Mouse (Mus musculus) MEL (cell line): ENCODE measurements around the gene Cntn6. TPM values are rescaled to one million over a fixed set of nuclear protein-coding genes. Genes with fewer than 3 reads are reported as not detected.

Experiments
- DNase-seq: peaks from one replicate; pipeline ENCODE4 v3.0.0; 2011; ENCODE audit warnings: low read depth, low spot score
- H3K27ac ChIP-seq: 2 replicates; pipeline ENCODE4 v1.5.1; 2012; ENCODE audit warnings: low read depth, mild to moderate bottlenecking, control low read depth, low read length, moderate library complexity; ENCODE audit not compliant: control insufficient read depth
- H3K27me3 ChIP-seq, 2 experiments: fragments of 150-350 bp in 1 of 2; sonication (generic) in 1 of 2; 2 replicates each; pipeline ENCODE4 v1.6.1; 2012; ENCODE audit warnings: low read length in 2 of 2, mild to moderate bottlenecking in 2 of 2, improper control_type of control experiment in 1 of 2, moderate library complexity in 1 of 2; ENCODE audit not compliant: insufficient read depth in 2 of 2, control insufficient read depth in 1 of 2
- H3K36me3 ChIP-seq, 2 experiments: 2 replicates each; pipeline ENCODE4 v1.6.1; 2012 to 2014; ENCODE audit warnings: low read length in 2 of 2, improper control_type of control experiment in 1 of 2, inconsistent platforms in 1 of 2, mild to moderate bottlenecking in 1 of 2; ENCODE audit not compliant: insufficient read depth in 2 of 2, control insufficient read depth in 1 of 2
- H3K4me1 ChIP-seq, 2 experiments: fragments of 150-350 bp in 1 of 2; sonication (generic) in 1 of 2; 2 replicates each; pipeline ENCODE4 v1.6.1; 2012; ENCODE audit warnings: low read length in 2 of 2, improper control_type of control experiment in 1 of 2, mild to moderate bottlenecking in 1 of 2; ENCODE audit not compliant: insufficient read depth in 2 of 2, control insufficient read depth in 1 of 2
- H3K4me3 ChIP-seq, 2 experiments: fragments of 150-350 bp in 1 of 2; sonication (generic) in 1 of 2; 2 replicates each; pipeline ENCODE4 v1.5.1; 2012; ENCODE audit warnings: low read depth in 2 of 2, low read length in 2 of 2, mild to moderate bottlenecking in 2 of 2, moderate library complexity in 2 of 2, control low read depth in 1 of 2, improper control_type of control experiment in 1 of 2; ENCODE audit not compliant: control insufficient read depth in 1 of 2, insufficient read depth in 1 of 2
- H3K79me2 ChIP-seq: 2 replicates; pipeline ENCODE4 v1.6.1; 2012; ENCODE audit warnings: mild to moderate bottlenecking, low read length, moderate library complexity; ENCODE audit not compliant: control insufficient read depth, poor library complexity, insufficient read depth
- H3K9ac ChIP-seq: 2 replicates; pipeline ENCODE4 v1.6.1; 2012; ENCODE audit warnings: low read depth, mild to moderate bottlenecking, control low read depth, low read length, moderate library complexity; ENCODE audit not compliant: control insufficient read depth, poor library complexity, severe bottlenecking
- H3K9me3 ChIP-seq: fragments of 150-350 bp; sonication (generic); replicated peaks from 2 replicates; pipeline ENCODE4 v1.6.1; 2012; ENCODE audit warnings: mild to moderate bottlenecking, low read length, improper control_type of control experiment, moderate library complexity; ENCODE audit not compliant: insufficient read depth
- BHLHE40 ChIP-seq: IDR thresholded peaks from 2 replicates; pipeline ENCODE4 v1.6.1; 2012; ENCODE audit warnings: low read depth, mild to moderate bottlenecking, inconsistent platforms, low read length, improper control_type of control experiment, borderline replicate concordance
- CHD1 ChIP-seq: IDR thresholded peaks from 2 replicates; pipeline ENCODE4 v1.6.1; 2012; ENCODE audit warnings: low read depth, mild to moderate bottlenecking, inconsistent platforms, low read length, improper control_type of control experiment
- CTCF ChIP-seq, 3 experiments: IDR thresholded peaks in 2 of 3; conservative IDR thresholded peaks in 1 of 3; 2 replicates each; pipeline ENCODE4 v1.5.1; 2011 to 2012; ENCODE audit warnings: low read length in 3 of 3, low read depth in 2 of 3, mild to moderate bottlenecking in 2 of 3, improper control_type of control experiment in 1 of 3, inconsistent platforms in 1 of 3, mixed read lengths in 1 of 3, moderate library complexity in 1 of 3; ENCODE audit not compliant: control insufficient read depth in 1 of 3, insufficient read depth in 1 of 3, poor library complexity in 1 of 3, severe bottlenecking in 1 of 3
- E2F4 ChIP-seq: IDR thresholded peaks from 2 replicates; pipeline ENCODE4 v1.6.1; 2011; ENCODE audit warnings: low read depth, low read length, improper control_type of control experiment, borderline replicate concordance
- EP300 ChIP-seq, 2 experiments: IDR thresholded peaks; 2 replicates each; pipeline ENCODE4 v1.6.1; 2011; ENCODE audit warnings: improper control_type of control experiment in 2 of 2, low read length in 2 of 2, low read depth in 1 of 2, mild to moderate bottlenecking in 1 of 2
- GABPA ChIP-seq: IDR thresholded peaks from 2 replicates; pipeline ENCODE4 v1.6.1; 2012; ENCODE audit warnings: low read depth, mild to moderate bottlenecking, inconsistent platforms, low read length, improper control_type of control experiment, moderate library complexity
- HCFC1 ChIP-seq: IDR thresholded peaks from 2 replicates; pipeline ENCODE4 v1.6.1; 2012; ENCODE audit warnings: low read depth, mild to moderate bottlenecking, inconsistent platforms, low read length, improper control_type of control experiment, moderate library complexity
- MAFK ChIP-seq: IDR thresholded peaks from 2 replicates; pipeline ENCODE4 v1.6.1; 2011; ENCODE audit warnings: low read depth, mild to moderate bottlenecking, low read length, improper control_type of control experiment, borderline replicate concordance
- MAX ChIP-seq: IDR thresholded peaks from 2 replicates; pipeline ENCODE4 v1.6.1; 2011; ENCODE audit warnings: low read length, improper control_type of control experiment
- MXI1 ChIP-seq: IDR thresholded peaks from 2 replicates; pipeline ENCODE4 v1.6.1; 2011; ENCODE audit warnings: mild to moderate bottlenecking, low read depth, low read length, improper control_type of control experiment
- MYC ChIP-seq: IDR thresholded peaks from 2 replicates; pipeline ENCODE4 v1.6.1; 2011; ENCODE audit warnings: low read depth, mild to moderate bottlenecking, low read length, improper control_type of control experiment, moderate library complexity
- NELFE ChIP-seq: IDR thresholded peaks from 2 replicates; pipeline ENCODE4 v1.6.1; 2011; ENCODE audit warnings: low read depth, low read length, improper control_type of control experiment
- NRF1 ChIP-seq: IDR thresholded peaks from 2 replicates; pipeline ENCODE4 v1.6.1; 2014; ENCODE audit warnings: low read depth, mild to moderate bottlenecking, inconsistent platforms, low read length, improper control_type of control experiment, moderate library complexity; ENCODE audit not compliant: poor library complexity, insufficient read depth, severe bottlenecking
- POLR2AphosphoS2 ChIP-seq: IDR thresholded peaks from 2 replicates; pipeline ENCODE4 v1.6.1; 2011; ENCODE audit warnings: low read length, improper control_type of control experiment
- RAD21 ChIP-seq: IDR thresholded peaks from 2 replicates; pipeline ENCODE4 v1.6.1; 2011; ENCODE audit warnings: mild to moderate bottlenecking, low read depth, low read length, improper control_type of control experiment
- RCOR1 ChIP-seq: IDR thresholded peaks from 2 replicates; pipeline ENCODE4 v1.6.1; 2012; ENCODE audit warnings: low read depth, mild to moderate bottlenecking, inconsistent platforms, low read length, improper control_type of control experiment
- SIN3A ChIP-seq: IDR thresholded peaks from 2 replicates; pipeline ENCODE4 v1.6.1; 2012; ENCODE audit warnings: low read length, improper control_type of control experiment, inconsistent platforms
- TAL1 ChIP-seq: IDR thresholded peaks from 2 replicates; pipeline ENCODE4 v1.6.1; 2012; ENCODE audit warnings: mild to moderate bottlenecking, inconsistent platforms, low read length, moderate library complexity, mixed read lengths
- TCF12 ChIP-seq: IDR thresholded peaks from 2 replicates; pipeline ENCODE4 v1.6.1; 2014; ENCODE audit warnings: low read depth, mild to moderate bottlenecking, inconsistent platforms, low read length, improper control_type of control experiment, moderate library complexity
- USF1 ChIP-seq: IDR thresholded peaks from 2 replicates; pipeline ENCODE4 v1.6.1; 2014; ENCODE audit warnings: low read depth, mild to moderate bottlenecking, inconsistent platforms, low read length, improper control_type of control experiment, moderate library complexity
- USF2 ChIP-seq, 2 experiments: IDR thresholded peaks; 2 replicates each; pipeline ENCODE4 v1.6.1; 2011 to 2012; ENCODE audit warnings: improper control_type of control experiment in 2 of 2, low read length in 2 of 2, borderline replicate concordance in 1 of 2, inconsistent platforms in 1 of 2, low read depth in 1 of 2, mild to moderate bottlenecking in 1 of 2; ENCODE audit not compliant: insufficient read depth in 1 of 2
- ZMIZ1 ChIP-seq: IDR thresholded peaks from 2 replicates; pipeline ENCODE4 v1.6.1; 2012; ENCODE audit warnings: low read depth, mild to moderate bottlenecking, inconsistent platforms, low read length, improper control_type of control experiment, moderate library complexity
- polyA plus RNA-seq, 2 experiments: library from polyadenylated mRNA; stranded (reverse) in 1 of 2; unstranded in 1 of 2; fragments of >175 nt in 1 of 2; fragments of >200 nt in 1 of 2; gene quantifications; 2 replicates each; pipeline versions ENCODE4 v1.2.1 to v1.2.4; 2012; ENCODE audit warnings: low replicate concordance in 2 of 2, low read depth in 1 of 2; ENCODE audit not compliant: insufficient read length in 2 of 2, insufficient read depth in 1 of 2, missing spikeins in 1 of 2
- total RNA-seq: library from RNA; depleted of rRNA; stranded (reverse); fragments of 300-350 nt; gene quantifications from 2 replicates; pipeline ENCODE4 v1.2.3, GENCODE M21; 2012

The Cntn6 gene
- total and polyA plus RNA-seq, 3 experiments, result not detected

DNA sequence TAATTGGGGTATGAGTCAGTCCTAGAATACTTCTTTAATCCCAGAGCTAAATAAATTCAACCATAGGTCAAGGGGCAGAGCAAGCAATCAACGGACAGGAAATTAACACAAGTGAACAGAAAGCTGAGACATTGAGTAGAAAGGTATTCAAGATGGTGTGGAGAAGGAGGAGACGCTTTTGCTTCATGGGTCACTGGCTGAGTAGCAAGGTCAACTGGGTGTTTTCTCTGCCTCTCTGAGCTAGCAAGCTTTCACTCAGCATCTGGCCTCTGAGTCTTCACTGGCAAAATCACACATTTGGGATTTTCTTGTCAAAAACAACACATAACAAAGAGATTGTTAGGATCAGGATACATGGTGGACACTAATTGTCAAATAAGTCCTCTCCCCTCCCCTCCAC, 391.4 kb downstream of the Cntn6 start:
- DNase-seq, result no peak
- Histone ChIP-seq H3K4me3 (no peak overlapping the region), H3K9ac (no peak overlapping the region), H3K27ac (no peak overlapping the region), H3K79me2 (no peaks in the 10 kb centered on the region), H3K36me3 (no peaks in the 10 kb centered on the region), H3K9me3 (no peaks in the 10 kb centered on the region), H3K4me1 (no peaks in the 10 kb centered on the region), H3K27me3 (no peaks in the 10 kb centered on the region)
- TF ChIP-seq MAFK, result no peak
- TF ChIP-seq RAD21, result no peak
- TF ChIP-seq USF2 (IDR thresholded peaks at IDR 0.05; ENCODE audit: borderline replicate concordance in 1 of 2, insufficient read depth in 1 of 2, low read depth in 1 of 2, low read length in 2 of 2), result no peak
- no peak for TF ChIP-seq CTCF (IDR thresholded peaks at IDR 0.05 in 2 of 3, conservative IDR thresholded peaks at IDR 0.05 in 1 of 3; ENCODE audit: control insufficient read depth in 1 of 3, insufficient read depth in 1 of 3, low read depth in 2 of 3, low read length in 3 of 3, poor library complexity in 1 of 3, severe bottlenecking in 1 of 3)
- no peak for TF ChIP-seq ZMIZ1
- no peak for TF ChIP-seq HCFC1
- TF ChIP-seq NRF1, result no peak
- TF ChIP-seq BHLHE40, result no peak
- no peak for TF ChIP-seq GABPA
- TF ChIP-seq USF1, result no peak
- TF ChIP-seq TAL1, result no peak
- no peak for TF ChIP-seq SIN3A

DNA sequence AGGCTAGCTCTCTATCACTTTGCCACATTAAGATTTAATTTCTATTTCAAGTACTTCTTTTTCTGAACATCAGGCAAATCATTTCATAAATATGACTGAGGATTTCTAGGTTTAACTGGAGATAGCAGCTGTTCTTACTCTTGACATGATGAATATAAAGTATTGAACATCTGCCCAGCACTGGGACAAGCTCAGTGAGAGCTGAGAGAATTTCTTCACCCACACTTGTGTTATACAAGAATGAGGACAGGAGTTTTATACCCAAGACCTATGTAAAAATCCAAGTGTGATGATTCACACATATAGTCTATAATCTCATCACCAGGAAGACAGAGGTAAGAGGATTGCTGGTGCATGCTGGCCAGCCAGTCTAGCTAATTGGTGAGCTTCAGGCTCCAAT, 393.2 kb downstream of the Cntn6 start:
- H3K27ac ChIP-seq, result no peak overlapping the region
- no peaks in the 10 kb centered on the region for H3K9me3 ChIP-seq
- H3K27me3 ChIP-seq, result no peaks in the 10 kb centered on the region
- TF ChIP-seq CTCF (IDR thresholded peaks at IDR 0.05 in 2 of 3, conservative IDR thresholded peaks at IDR 0.05 in 1 of 3; ENCODE audit: control insufficient read depth in 1 of 3, insufficient read depth in 1 of 3, low read depth in 2 of 3, low read length in 3 of 3, poor library complexity in 1 of 3, severe bottlenecking in 1 of 3) (no peak), SIN3A (no peak), NELFE (no peak), MXI1 (no peak), CHD1 (no peak), USF1 (no peak), POLR2AphosphoS2 (no peak), MAX (no peak), E2F4 (no peak), MYC (no peak), RCOR1 (no peak), BHLHE40 (no peak), EP300 (IDR thresholded peaks at IDR 0.05; ENCODE audit: low read depth in 1 of 2, low read length in 2 of 2) (no peak), TCF12 (no peak), RAD21 (no peak)
- no peaks in the 10 kb centered on the region for H3K4me1 ChIP-seq
- no peak overlapping the region for H3K4me3 ChIP-seq
- no peaks in the 10 kb centered on the region for H3K79me2 ChIP-seq
- no peak overlapping the region for H3K9ac ChIP-seq
- no peaks in the 10 kb centered on the region for H3K36me3 ChIP-seq
- no peak for DNase-seq
